Mouse (Mus musculus): ENCODE measurements around the gene Oca2. TPM values are rescaled to one million over a fixed set of nuclear protein-coding genes. Genes with fewer than 3 reads are reported as not detected.

Oca2 gene
- not detected in 2 replicates for polyA plus RNA-seq (2015; fragmentation: Nextera tagmentation; extraction: Ambion mirVana)

GRCm38 (mm10) chr7:56239543-56239942 is at the start of gene Oca2:
Gene Oca2, plus strand, starts transcription at chr7:56239760.

Other genes with a start within 250 kb of the Oca2 start
- gene Nipa1, start 219.8 kb upstream of the Oca2 start, polyA plus RNA-seq (2015; fragmentation: Nextera tagmentation; extraction: Ambion mirVana), result 2.7 TPM in 2 replicates
- 10.2 and 12.6 TPM in 2 replicates for gene Herc2, start 189.6 kb upstream of the Oca2 start, polyA plus RNA-seq (2015; fragmentation: Nextera tagmentation; extraction: Ambion mirVana)

Measured in skeletal muscle tissue, postnatal 0 days (tissue).